Mouse (Mus musculus): ENCODE data around the gene Ercc6l2.
"Not testable (repeated sequence)": the region's sequence is repeated elsewhere in the genome, so short reads cannot be mapped to it uniquely, and the experiment has no call there.

Gene Ercc6l2

GRCm38 (mm10) chr13:63879864-63880141 lies 64.8 kb downstream of the Ercc6l2 start:
- DNase-seq (ENCODE audit: low read depth, low spot score), result no peak

GRCm38 (mm10) chr13:63885532-63885949 lies 70.5 kb downstream of the Ercc6l2 start:
- peak; percentile 40 for DNase-seq (ENCODE audit: low read depth, low spot score)

GRCm38 (mm10) chr13:63886429-63887052 lies 71.5 kb downstream of the Ercc6l2 start:
- peak; percentile 62 for DNase-seq (ENCODE audit: low read depth, low spot score)

- no peak for DNase-seq (ENCODE audit: low read depth, low spot score)
Observed at GRCm38 (mm10) chr13:63900679-63901302, 85.8 kb downstream of the Ercc6l2 start.

DNA sequence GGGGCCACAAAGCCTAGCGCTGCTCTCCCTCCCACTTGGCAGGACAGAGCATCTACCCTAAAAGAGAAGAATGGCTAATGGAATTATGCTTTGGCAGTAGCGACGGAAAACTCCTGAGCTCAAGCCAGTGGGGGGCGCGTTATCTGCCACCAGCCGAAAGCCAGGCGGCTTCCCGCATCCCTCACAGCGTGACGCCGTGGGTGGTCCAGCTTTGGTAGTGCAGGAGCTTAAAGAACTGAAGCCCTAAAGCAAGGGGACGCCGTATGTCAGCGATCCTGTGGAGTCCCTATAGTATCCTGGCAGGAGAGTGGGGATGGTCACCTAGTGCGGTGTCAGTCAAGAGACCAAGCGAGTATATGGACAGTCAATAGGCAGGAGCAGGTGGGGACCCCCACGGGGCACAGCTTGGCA lies 86.3 kb downstream of the Ercc6l2 start:
- peak; percentile 11 for DNase-seq (ENCODE audit: low read depth, low spot score)

DNA sequence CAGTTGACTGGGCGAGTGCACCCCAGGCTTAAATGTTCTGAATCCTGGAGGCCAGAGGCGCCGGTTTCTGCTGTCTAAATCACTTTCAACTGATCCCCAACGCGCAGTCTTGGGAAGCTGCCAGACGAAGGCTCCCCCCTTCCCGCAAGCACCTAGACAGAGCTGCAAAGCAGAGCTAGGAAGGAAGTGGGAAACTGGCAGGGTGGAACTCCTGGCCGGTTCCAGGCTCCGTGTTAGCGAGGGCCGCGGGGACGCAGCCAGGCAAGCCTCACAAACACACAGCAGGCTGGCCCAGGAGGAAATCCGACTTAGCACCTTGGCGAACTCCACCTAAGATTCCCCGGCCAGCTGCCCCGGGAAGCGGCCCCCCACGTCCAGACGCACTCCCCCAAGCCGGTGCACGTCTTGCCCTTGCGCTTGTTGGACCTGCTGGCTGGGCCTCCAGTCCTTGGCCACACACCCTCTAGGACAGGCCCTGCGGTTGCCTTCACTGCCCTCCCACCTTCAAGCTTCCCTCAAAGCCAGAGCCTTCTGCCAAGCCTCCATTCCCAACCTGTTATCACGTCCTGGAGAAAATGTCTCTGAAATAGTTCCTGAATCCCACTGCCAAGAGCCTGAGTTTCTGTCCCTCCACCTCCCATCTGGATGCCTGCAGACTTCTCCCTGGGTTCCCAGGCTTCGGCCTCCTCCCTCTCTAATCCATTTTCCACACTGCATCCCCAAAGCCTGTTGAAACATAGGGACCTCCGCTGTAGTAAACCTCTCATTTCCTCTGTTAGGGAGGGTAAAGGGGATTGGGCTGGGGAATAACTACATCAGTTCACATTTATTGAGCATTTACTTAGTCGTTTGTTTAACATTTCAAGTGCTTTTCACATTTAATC lies 86.9 kb downstream of the Ercc6l2 start:
- DNase-seq (ENCODE audit: low read depth, low spot score), result no peak

GRCm38 (mm10) chr13:63906516-63906915 lies 91.5 kb downstream of the Ercc6l2 start:
- DNase-seq (ENCODE audit: low read depth, low spot score), result no peak

DNA sequence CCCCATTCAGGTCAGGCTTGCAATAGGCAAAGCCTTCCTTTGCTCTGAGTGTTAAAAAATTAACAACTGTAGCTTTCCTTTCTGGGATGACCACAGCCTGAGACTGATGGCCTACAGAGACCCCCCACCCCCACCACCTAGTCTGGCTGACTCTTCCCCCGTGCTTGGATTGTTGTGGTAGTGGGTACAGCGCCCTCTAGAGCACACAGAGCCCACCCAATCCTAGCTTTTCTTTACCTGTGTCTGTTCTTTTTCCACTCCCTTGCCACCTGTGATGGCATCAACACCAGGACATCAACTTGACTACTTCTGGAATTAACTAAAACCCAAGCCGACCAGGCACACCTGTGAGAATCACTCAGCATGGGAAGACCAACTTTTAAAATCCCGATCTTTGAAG lies 92.4 kb downstream of the Ercc6l2 start:
- DNase-seq (ENCODE audit: low read depth, low spot score), result no peak

DNA sequence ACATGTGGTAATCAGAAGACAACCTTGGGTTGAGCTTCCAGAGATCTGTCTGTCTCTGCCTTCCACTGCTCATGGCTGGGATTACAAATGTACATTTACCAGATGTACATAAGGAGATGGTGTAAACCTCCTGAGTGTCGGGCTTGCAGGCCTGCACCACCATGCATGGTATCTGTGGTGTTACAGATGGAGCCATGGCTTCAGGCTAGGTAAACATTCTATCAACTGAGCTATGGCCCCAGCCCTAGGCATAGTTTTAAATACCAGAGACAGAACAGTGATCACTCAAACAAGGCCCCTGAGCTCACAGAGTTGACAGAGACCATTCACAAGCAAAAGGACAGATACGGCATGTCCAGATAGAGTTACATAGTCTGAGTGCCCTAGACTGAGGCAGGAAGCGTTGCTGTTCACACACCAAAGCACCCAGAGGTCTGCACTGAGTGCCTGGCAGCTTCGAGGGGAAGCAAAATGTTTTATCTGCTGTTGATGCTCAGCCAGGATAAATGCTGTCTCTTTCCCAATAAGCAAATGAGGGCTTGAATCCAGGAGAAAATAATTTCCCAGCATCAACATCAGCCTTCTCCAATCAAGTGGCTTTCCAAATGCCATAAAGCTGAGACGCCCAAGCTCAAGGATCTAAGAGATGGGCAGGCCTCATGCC lies 95.2 kb downstream of the Ercc6l2 start:
- no peak for DNase-seq (ENCODE audit: low read depth, low spot score)

DNA sequence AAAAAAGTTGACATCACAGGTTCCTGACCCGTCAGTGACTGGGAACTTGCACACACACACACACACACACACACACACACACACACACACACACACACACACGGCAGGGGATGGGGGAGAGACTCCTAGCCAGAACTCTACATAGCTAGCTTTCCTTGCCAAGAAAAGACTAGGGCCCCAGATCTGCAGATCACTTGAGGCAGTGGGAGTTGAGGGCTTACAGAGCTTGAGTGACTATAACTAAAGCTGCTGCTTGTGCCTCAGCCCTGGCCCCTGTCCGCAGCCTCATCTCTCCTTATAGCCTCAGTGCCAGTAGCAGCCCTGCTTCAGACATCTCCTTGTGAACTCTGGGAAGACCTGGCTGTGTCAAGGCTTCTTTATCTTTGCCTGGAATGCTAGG lies 96.6 kb downstream of the Ercc6l2 start:
- no peak for DNase-seq (ENCODE audit: low read depth, low spot score)

DNA sequence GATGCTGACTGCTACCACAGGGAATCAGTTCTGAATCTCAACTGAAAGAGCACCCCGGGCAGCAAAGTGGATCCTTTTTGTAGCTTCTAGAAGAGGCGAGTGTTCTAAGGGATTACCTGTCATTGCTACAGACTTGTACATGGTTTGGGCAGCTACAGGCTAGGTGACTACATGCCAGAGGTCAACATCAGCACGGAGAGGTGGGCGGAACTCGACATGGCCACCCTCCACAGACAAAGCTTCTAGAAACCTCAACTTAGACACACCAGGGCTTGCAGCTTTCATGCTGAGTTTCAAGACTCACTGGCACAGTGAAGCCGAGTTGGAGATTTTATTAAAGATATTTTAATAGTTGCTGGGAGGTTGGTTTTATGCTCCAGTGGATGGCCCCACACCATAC lies 98.1 kb downstream of the Ercc6l2 start:
- no peak for DNase-seq (ENCODE audit: low read depth, low spot score)

DNA sequence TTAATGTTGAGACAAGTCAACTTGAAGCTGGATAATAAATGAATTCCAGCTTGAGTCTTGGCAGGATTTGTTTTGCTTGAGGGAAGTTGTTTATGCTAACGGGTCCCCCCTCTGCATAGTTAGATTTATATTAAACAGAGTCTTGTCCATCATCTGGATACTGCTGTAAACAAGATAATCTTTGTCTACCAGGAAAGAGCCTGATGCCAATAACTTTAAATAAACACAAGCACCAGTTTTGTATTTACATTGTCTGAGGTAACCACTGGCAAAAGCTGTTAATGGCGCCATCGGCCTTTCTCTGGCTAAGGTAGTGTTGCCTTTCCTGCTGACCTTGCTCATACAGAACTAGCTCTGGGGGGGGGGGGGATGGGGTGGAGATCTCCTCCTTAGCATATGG lies 100.1 kb downstream of the Ercc6l2 start:
- DNase-seq (ENCODE audit: low read depth, low spot score), result no peak

GRCm38 (mm10) chr13:63915684-63916083 lies 100.6 kb downstream of the Ercc6l2 start:
- no peak for DNase-seq (ENCODE audit: low read depth, low spot score)

GRCm38 (mm10) chr13:63916568-63916967 lies 101.5 kb downstream of the Ercc6l2 start:
- no peak for DNase-seq (ENCODE audit: low read depth, low spot score)

DNA sequence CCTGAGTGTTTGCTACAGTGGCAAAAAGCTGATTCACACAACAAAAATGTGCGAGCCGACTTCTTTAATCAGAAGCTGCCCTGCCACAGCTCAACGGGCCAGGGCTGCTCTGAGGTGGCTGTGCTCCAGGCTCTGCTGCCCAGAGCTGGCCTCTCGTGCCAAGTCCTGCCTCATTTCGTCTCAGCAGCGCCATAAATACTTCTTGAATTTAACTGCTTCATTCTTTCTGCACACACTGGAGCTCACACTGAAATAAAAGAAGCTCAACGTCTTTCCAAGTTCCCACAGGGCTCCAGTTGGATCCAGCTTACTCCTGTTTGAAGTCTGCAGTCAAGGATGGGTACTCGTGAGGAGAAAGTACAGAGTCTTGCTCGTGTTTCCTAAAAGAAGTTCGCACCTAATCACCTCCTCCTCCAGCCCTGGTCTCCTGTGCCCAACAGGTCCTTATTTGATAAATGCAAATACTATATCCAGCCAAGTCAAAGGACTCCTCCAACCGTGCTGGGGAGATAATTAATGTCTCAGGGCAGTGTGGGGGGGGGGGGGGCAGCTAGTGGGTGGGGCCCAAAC lies 102.2 kb downstream of the Ercc6l2 start:
- DNase-seq (ENCODE audit: low read depth, low spot score), result no peak

GRCm38 (mm10) chr13:63917776-63918621 lies 103.0 kb downstream of the Ercc6l2 start:
- no peak for DNase-seq (ENCODE audit: low read depth, low spot score)

DNA sequence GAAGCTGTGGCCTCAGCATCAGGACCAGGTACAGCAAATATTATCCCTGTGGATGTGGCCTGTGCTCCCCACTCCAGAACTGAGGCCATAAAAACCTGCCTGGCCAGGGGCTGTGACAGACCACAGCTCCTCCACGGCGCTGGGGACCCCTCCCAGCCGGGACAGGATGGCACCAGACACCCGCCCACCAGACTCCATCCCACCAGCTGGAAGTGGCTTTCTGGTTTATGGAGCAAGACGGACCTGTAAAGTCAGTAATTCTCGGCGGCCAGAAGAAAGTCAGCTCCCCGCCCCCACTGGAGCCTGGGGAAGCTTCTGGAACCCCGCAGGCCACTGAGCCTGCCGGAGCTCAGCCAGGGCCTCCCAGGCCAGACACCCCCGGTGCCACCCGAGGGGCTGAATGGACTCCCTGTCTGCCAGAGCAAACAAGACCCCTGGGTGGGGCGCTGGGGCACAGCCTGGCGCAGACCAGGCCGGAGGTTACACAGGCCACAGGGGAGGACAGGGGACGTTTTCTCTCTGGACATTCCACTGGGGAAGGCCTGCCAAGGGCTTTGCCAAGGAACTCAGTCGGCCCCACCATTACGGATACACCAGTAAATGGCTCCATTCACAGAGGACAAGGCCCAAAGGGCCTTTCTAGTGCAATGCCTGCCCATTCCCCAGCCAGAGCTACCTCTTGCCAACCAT lies 103.8 kb downstream of the Ercc6l2 start:
- DNase-seq (ENCODE audit: low read depth, low spot score), result no peak

GRCm38 (mm10) chr13:63924036-63924435 lies 109.0 kb downstream of the Ercc6l2 start:
- DNase-seq (ENCODE audit: low read depth, low spot score), result not testable (repeated sequence)

DNA sequence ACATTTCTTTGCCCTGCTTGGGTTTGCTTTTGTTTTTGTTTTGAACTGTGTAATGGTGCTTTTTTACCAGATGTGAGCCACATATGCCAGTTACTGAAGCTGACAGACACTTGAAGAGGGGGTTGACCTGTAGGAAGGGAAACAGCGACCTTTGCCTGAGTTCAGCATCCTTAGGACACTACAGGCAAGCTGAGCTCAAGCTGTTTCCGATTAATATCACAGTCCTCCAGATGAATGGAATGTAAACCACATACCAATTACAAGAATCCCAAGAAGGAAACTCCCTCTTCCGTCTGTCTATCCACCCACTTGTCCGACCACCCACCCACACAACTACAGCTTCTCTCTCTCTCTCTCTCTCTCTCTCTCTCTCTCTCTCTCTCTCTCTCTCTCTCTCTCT lies 112.3 kb downstream of the Ercc6l2 start:
- no peak for DNase-seq (ENCODE audit: low read depth, low spot score)

DNA sequence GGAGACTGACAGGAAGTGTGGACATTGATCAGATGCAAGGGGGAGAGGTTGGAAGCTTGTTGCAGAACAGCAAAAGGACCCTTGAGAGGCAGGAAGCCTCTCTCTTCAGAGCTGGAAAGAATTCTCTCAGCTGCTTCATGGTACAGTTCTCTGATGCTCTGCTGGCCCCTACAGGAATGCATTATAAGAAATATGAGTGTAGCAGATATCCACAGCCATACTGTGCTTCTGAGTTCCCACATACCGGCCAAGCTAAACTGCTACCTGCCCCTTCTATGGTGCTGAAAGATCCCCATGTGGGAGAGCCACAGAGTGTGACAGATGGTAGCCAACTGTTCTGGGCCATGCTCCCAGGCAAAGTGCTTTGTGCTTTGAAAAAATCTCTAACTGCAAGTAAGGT lies 114.3 kb downstream of the Ercc6l2 start:
- peak; percentile 6 for DNase-seq (ENCODE audit: low read depth, low spot score)
